Mouse (Mus musculus): ENCODE data around the gene Pcdh10.

Pcdh10 gene

DNA sequence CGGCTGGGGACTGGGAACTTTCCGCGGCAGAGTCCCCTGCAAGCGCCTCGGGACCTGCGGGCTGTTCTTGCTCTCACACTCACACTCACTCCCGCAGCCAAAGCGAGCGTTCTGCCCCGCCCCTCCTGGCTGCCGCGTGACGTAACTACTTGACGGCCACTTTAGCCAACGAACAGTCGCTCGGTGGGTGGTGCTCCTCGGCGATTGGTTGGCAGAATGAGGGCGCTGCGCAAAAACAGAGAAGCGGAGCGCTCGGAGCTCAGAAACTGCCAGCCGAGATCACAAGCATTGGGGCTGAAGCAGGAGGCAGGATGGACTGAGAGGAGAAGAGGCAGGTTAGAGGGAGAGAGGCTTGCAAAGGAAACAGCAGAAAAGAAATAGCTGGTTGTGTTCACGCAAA, at the start of gene Pcdh10:
Pcdh10 (plus strand) TSS at position 254 of the 400 bp plus-strand sequence.
- peak; percentile 16 for DNase-seq (ENCODE audit: low read depth)

DNA sequence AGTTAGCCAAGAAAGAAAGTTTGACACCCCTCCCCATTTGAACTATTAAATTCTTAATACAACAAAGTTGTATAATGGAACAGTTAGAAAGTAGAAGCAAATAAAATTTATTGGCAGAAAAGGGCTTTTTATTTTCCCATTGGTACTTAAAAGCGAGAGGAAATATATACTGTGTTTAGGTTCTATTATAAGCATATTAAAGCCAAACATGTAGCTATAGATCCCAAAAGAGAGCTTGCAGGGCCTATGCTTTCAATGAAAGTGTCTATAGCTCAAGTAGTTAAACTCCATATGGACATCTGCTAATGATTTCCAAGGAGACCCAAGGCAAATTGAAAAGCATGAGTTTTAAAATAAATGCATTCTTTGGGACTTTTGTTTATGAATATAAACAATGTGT, 22.3 kb upstream of the Pcdh10 start:
- DNase-seq (ENCODE audit: low read depth), result no peak

GRCm38 (mm10) chr3:45368952-45369351, 9.2 kb upstream of the Pcdh10 start:
- no peak for DNase-seq (ENCODE audit: low read depth)

GRCm38 (mm10) chr3:45375761-45376500, 2.3 kb upstream of the Pcdh10 start:
- peak; percentile 6 for DNase-seq (ENCODE audit: low read depth)

GRCm38 (mm10) chr3:45376501-45377390, 1.5 kb upstream of the Pcdh10 start:
- DNase-seq (ENCODE audit: low read depth), result no peak

GRCm38 (mm10) chr3:45377391-45377998, 703 bp upstream of the Pcdh10 start:
- no peak for DNase-seq (ENCODE audit: low read depth)

- no peak for DNase-seq (ENCODE audit: low read depth)
These were observed 1.4 kb downstream of the Pcdh10 start for GRCm38 (mm10) chr3:45379541-45379971.

- no peak for DNase-seq (ENCODE audit: low read depth)
These were observed 2.0 kb downstream of the Pcdh10 start for GRCm38 (mm10) chr3:45379972-45380761.

- DNase-seq (ENCODE audit: low read depth), result no peak
These were observed 2.9 kb downstream of the Pcdh10 start for GRCm38 (mm10) chr3:45380811-45381761.

DNA sequence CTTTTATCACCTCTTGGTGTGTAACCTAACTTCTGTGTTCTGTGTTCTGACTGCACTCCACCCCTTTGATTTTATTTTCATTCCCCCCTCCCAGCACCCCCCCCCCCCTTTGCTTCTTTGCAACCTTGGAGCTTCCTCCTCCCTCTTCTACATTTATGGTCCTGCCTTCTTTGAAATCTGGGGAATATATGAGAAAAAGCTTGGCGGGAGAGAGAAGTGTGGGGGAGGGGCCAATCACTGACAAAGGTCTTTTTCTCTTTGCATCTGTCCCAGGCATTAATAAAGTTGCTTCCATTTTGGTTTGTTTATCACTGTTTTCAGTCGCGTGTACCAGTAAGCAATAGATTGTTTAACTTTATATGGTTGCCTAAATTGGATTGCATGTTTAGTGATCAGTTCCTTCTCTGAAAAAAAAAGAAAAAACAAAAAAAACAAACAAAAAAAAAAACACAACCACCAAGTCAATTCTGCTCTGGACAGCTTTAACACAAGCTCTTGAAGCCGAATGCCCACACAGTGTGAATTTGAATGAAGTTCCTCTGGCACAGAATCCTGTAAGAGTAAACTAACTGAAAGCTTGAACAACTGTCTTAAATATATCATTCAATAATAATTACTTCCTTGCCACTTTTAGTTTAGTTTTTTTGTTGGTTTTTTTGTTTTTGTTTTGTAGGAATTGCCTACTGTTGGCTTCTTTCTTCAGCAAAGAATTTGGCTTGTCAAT, 4.0 kb downstream of the Pcdh10 start:
- DNase-seq (ENCODE audit: low read depth), result no peak

GRCm38 (mm10) chr3:45383831-45384230, 5.6 kb downstream of the Pcdh10 start:
- no peak for DNase-seq (ENCODE audit: low read depth)

DNA sequence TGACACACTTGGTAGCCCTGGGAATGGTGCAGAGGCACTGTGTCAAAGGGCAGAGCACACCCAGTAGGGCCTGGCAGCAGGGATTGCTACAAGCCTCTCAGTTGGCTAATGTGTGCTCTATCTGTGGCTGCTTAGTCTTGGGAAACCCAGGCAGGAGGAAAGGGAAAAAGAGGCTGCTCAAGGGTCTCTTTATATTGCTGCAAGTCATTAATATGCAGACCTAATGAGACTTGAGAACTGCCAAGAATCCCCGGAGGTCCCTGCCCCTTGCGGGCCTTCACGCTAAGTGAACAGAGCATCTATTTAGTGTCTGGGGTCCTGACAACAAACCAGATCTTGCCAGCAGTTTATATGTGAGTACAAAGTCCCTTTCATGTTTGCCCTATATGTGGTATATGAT, 6.8 kb downstream of the Pcdh10 start:
- DNase-seq (ENCODE audit: low read depth), result no peak

DNA sequence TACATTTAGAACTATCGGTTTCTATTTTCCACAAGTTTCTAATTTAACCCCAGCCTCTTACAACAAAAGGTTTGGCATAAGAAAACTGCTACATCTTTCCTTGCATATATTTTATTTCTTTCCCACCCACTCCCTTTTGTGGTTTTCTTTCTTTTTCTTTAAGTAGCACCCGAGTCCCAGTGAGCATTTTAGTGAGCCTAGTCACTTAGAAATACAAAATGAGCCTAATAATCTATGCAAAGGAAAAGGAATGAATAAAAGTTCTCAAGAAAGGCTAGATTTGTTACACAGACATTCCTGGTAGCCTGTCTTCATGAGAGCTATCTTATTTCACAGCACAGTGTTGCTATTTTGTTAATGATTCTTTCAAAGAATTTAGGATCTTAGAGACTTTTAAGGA, 7.3 kb downstream of the Pcdh10 start:
- DNase-seq (ENCODE audit: low read depth), result no peak

DNA sequence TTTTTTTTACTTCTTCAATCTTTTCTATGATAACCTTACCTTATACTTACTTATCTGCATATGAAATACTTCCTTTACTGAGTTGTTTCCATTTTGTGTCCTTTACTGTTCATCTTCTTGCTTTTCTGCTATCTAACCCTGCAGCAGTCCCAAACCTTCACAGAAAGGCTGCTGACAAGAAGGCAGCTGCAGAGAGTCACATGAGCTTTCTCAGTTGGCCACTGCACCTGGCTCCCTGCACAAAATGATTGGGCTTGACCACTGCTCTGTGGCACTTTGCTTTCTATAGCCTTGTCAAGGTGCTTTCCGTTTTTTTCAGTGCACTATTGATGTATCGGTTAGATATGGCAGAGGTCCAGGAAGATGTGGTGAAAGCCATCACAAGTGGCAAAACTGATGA, 8.3 kb downstream of the Pcdh10 start:
- no peak for DNase-seq (ENCODE audit: low read depth)

DNA sequence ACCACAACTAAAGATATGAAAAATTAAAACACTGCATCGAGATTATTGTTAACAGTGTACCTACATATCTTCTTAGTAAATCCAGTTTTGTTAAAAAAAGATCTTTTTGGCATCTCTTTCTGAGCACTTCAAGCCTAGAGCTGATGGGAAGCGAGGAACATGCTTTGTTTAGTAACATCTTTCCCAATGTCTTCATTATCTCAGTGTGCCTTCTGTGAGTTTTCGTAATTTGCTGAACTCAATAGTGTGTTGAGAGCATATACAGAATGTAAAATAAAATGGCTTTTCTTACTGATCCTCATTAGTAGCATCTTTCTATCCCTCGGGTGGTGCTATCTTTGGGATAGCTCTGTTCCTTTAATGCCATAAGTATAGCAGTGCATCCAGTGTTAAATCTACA, 18.9 kb downstream of the Pcdh10 start:
- DNase-seq (ENCODE audit: low read depth), result no peak

DNA sequence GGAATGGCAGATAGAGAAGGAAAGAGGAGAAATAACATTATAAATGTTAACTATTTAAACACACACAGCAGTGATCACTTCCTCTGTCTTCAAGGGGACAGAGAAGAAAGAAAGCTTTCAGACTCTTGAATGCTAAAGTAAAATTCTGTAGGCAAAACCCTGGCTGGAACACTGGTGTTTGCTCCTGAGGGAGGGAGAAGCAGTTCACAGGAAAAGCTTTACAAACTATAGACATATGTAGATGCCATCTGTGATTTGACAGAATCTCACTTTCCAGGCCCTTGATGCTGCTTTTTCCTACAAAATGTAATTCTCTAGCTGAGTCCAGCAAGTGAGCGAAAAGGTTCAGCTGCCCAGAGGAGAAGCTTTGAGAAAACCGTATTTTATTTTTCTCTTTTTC, 25.0 kb downstream of the Pcdh10 start:
- no peak for DNase-seq (ENCODE audit: low read depth)

DNA sequence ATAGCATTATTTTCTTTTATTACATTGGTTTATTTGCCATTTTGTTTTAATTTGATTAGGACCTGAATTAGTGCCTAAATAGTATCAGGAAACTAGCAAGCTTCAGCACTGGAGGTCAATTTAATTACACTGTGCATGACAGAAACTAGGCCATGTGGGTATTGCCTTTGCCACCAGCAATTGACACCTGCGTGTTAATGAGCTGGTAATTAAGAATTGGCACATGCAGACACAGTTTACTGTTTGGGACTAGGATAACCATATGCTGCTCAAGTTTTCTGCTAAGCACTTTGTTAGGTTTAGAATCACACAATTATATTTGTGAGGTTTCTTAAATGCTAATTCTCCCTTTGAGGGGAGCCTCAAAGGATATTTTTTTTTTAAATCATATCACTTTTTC, 53.5 kb downstream of the Pcdh10 start:
- no peak for DNase-seq (ENCODE audit: low read depth)

- DNase-seq (ENCODE audit: low read depth), result no peak
These were observed 54.1 kb downstream of the Pcdh10 start for GRCm38 (mm10) chr3:45432172-45432765.

All from induced T-regulatory cell, adult 2 months (primary cell).